Mouse (Mus musculus) megakaryocyte progenitor cell, adult 5-6 weeks (primary cell): Measurements from ENCODE around the gene Klf2. TPM values are rescaled to one million over a fixed set of nuclear protein-coding genes. Genes with fewer than 3 reads are reported as not detected.

Experiments
- ATAC-seq: replicated peaks from 2 replicates; pipeline ENCODE4 v1.8.0; 2016; ENCODE audit warnings: mild to moderate bottlenecking, moderate TSS enrichment, inconsistent platforms; ENCODE audit not compliant: poor library complexity
- total RNA-seq, 2 experiments: library from RNA; stranded (forward) in 1 of 2; stranded (reverse) in 1 of 2; fragments of 157-497, 149-512 nt in 1 of 2; fragments of 200-1000 nt in 1 of 2; gene quantifications; 2 replicates each; pipeline versions ENCODE4 v1.2.3 to v1.2.4; 2015 to 2017

The Klf2 gene
- total RNA-seq, 2 experiments from 2014 or later: 6.6 to 10.8 TPM

- ATAC-seq: peak; percentile 46; the same call in 1 of the 2 replicates
These were observed 12.1 kb downstream of the Klf2 start for GRCm38 (mm10) chr8:72330806-72331516.

- no peak for ATAC-seq
These were observed 12.8 kb downstream of the Klf2 start for GRCm38 (mm10) chr8:72331631-72332030.

- ATAC-seq: no peak; the same call in 1 of the 2 replicates
These were observed 14.8 kb downstream of the Klf2 start for GRCm38 (mm10) chr8:72333429-72334143.

GRCm38 (mm10) chr8:72334144-72334641 is 15.4 kb downstream of the Klf2 start:
- ATAC-seq: no peak

- no peak for ATAC-seq
These were observed 17.4 kb downstream of the Klf2 start for GRCm38 (mm10) chr8:72336273-72336672.

GRCm38 (mm10) chr8:72337034-72337433 is 18.2 kb downstream of the Klf2 start:
- no peak for ATAC-seq

GRCm38 (mm10) chr8:72342556-72343300 is 23.9 kb downstream of the Klf2 start:
- ATAC-seq: no peak

- ATAC-seq: no peak
These were observed 24.9 kb downstream of the Klf2 start for GRCm38 (mm10) chr8:72343725-72344124.

- peak; percentile 33 for ATAC-seq
These were observed 28.7 kb downstream of the Klf2 start for GRCm38 (mm10) chr8:72347553-72347952.

GRCm38 (mm10) chr8:72348114-72348513 is 29.3 kb downstream of the Klf2 start:
- ATAC-seq: peak; percentile 24; the same call in 1 of the 2 replicates

- no peak for ATAC-seq
These were observed 30.1 kb downstream of the Klf2 start for GRCm38 (mm10) chr8:72348956-72349355.

- peak; percentile 18 for ATAC-seq
These were observed 31.0 kb downstream of the Klf2 start for GRCm38 (mm10) chr8:72349838-72350237.

- peak; percentile 61 for ATAC-seq
These were observed 31.9 kb downstream of the Klf2 start for GRCm38 (mm10) chr8:72350727-72351126.

- no peak for ATAC-seq
These were observed 32.7 kb downstream of the Klf2 start for GRCm38 (mm10) chr8:72351405-72352005.

GRCm38 (mm10) chr8:72352951-72353699 is 34.3 kb downstream of the Klf2 start:
- ATAC-seq: no peak

GRCm38 (mm10) chr8:72353700-72354045 is 34.8 kb downstream of the Klf2 start:
- ATAC-seq: no peak

- ATAC-seq: peak; percentile 73
These were observed 35.4 kb downstream of the Klf2 start for GRCm38 (mm10) chr8:72354272-72354671.

GRCm38 (mm10) chr8:72356593-72356992 is 37.8 kb downstream of the Klf2 start:
- ATAC-seq: no peak

GRCm38 (mm10) chr8:72360162-72360561 is 41.3 kb downstream of the Klf2 start:
- peak; percentile 35 for ATAC-seq

GRCm38 (mm10) chr8:72362754-72363153 is 43.9 kb downstream of the Klf2 start:
- ATAC-seq: no peak
